Mouse (Mus musculus) c-Kit-positive CD71-negative TER-119-negative erythroid progenitor cells, embryonic 14.5 days (primary cell): Measurements from ENCODE around the gene Klrb1f.
"Not testable (repeated sequence)": the region's sequence is repeated elsewhere in the genome, so short reads cannot be mapped to it uniquely, and the experiment has no call there.

Experiments
- DNase-seq: peaks from one replicate; pipeline ENCODE4 v3.0.0-alpha.2; 2013; ENCODE audit warnings: low read depth

Gene Klrb1f

GRCm38 (mm10) chr6:129048857-129049473 lies 3.3 kb downstream of the Klrb1f start:
- DNase-seq: no peak

DNA sequence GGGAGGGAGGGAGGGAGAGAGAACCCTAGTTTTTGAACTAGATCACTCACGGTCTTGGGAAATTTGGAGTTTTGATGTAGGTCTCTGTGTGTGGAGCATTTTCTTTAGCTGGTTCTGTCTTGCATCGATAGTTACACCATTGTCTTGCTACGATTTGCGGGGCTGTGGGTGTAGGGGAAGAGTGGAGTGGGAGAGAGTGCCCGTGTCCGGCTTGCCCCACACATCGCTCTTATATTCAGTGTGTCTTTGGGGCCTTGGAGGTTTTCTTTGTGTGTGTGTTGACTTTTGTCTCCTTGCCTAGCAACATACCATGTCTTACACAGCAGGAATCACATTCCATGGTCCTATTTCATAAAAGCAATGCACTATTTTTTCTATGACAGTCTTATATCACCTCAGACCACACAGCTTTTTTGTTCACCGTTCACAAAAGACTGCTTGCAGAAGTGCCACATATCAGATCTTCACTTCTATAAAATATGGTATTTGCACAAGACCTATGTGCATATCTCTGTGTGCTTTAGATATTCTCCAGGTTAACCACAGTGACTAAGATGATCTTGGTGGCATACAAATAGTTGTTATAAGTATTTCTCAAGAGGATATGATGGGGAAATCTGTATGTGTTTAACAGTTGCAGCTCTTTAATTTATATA lies 4.0 kb downstream of the Klrb1f start:
- DNase-seq: no peak

- DNase-seq: no peak
These were observed 5.4 kb downstream of the Klrb1f start for GRCm38 (mm10) chr6:129051086-129051485.

DNA sequence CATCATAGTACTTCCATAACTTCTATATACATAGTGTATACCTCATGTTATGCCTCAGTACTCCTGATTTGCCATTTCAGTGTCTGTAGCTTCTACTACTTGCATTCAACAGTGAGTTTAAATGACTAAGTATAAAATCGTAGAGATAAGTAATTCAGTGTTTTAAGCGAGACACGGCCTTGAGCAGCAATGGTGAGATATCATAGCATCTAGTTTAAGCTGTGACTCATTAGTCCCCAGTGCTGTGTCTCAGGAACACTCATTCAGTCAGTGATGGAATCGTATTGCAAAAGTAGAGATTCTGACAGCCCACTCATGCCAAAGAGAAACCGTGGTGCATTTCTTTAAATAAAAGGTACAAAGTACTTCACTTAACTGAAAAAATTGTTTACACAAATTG lies 6.0 kb downstream of the Klrb1f start:
- no peak for DNase-seq

DNA sequence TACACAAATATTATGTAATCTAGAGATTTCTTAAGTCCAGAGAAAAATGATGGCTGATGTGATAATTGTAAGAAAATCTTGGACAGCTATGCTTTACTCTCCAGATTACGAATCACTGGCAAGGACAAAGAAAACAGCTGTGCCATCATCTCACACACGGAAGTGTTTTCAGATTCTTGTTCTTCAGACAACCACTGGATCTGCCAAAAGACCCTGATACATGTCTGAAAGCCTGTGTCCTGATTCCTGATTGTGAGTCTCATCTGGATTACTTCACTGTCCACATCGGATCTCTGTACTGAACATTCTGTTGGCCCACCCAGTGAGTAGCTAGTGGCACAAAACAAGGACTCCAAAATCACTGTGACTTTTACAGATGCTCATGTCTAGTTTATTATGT lies 10.5 kb downstream of the Klrb1f start:
- DNase-seq: no peak

DNA sequence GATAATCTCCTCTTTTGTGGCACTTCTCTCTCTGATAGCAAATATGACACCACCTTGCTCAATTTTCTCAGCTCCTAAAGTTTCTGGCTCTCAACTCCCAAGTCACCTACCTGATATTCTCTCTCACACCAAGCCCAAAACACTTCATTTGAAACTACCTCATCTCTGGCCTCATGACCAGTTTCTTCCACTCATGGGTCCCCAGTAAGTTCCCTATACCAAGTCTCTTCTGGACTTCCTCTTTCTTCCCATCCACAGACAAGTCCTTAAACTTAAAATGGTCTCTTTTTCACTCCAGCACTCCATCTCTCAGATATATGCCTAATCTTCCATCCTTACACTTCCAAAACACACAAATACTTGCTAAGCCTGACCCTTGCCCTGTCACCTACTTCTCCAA lies 12.3 kb downstream of the Klrb1f start:
- no peak for DNase-seq

GRCm38 (mm10) chr6:129065407-129065806 lies 19.7 kb downstream of the Klrb1f start:
- DNase-seq: no peak

- DNase-seq: no peak
These were observed 20.2 kb downstream of the Klrb1f start for GRCm38 (mm10) chr6:129065857-129066256.

DNA sequence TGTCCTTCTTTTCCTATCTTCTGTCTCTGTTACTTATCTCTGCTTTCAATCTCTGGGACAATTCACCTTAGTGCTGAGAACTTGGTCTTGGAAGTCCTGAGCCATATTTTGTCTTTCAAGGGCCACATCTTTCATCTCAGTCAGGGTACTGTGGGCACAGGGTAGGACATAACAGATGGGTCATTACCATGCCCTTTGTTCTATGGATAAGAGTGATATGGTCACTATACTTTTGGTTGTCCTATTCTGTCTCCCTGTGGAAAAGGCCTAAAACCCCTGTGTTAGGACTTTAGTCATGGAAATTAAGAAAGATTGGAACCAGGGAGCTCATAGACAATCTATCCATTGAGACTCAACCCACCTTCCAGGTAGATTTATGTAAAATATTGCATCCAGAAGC lies 20.8 kb downstream of the Klrb1f start:
- no peak for DNase-seq

DNA sequence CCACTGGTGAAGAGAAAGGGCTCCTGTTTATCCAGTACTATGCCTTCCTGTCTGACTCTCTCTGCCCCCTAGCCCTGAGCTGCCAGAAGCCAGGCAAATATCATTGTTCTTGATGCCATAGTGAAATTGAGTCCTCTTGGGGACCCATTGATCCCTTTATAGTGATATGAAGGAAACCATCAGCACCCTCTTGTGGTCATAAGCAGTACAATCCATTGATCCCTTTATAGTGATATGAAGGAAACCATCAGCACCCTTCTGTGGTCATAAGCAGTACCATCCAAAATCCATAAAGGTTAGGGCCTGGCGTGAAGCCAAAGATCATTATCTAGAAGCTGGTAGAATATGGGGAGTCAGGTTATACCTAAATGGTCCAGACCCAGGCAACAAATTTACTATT lies 21.3 kb downstream of the Klrb1f start:
- DNase-seq: no peak

- DNase-seq: no peak
These were observed 39.4 kb downstream of the Klrb1f start for GRCm38 (mm10) chr6:129085098-129085497.

- not testable (repeated sequence) for DNase-seq
These were observed 40.3 kb downstream of the Klrb1f start for GRCm38 (mm10) chr6:129086031-129086430.

DNA sequence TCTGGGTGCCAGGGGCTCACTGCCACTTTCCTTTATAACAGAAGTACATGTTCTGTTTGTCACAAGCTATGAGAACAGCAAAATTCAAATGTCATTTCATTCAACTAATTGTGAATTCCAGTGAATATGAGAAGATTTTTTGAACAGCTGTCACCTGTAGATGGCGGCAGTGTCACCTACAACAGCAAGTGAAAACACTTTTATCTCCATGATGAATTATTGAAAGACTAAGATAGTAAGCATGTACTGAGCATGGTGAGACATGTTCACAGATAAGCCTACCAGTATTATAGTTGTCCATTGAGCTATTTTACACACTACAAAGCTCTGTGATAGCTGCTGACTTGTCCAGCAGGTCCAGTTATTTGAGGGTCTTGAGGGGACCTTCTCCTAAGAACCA lies 42.5 kb downstream of the Klrb1f start:
- no peak for DNase-seq

DNA sequence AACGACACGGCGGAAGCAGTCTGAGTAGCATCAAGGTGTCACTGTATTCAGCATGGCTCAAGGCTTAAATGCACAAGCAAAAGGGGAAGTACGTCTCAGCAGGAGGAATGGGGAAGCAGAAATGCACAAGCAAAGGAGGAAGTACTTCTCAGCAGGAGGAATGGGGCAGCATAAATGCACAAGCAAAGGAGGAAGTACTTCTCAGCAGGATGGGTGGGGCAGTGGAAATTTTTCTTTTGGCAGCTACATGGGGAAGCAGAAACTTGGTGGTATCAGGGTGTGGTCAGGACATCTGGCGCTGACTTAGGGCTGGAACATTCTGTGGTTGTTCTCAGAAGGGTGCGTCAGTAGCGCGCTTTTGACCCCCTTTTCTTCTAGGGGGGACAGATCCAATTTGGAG lies 42.9 kb downstream of the Klrb1f start:
- not testable (repeated sequence) for DNase-seq

- no peak for DNase-seq
These were observed 49.5 kb downstream of the Klrb1f start for GRCm38 (mm10) chr6:129095166-129095565.

- DNase-seq: no peak
These were observed 52.2 kb downstream of the Klrb1f start for GRCm38 (mm10) chr6:129097929-129098328.

- DNase-seq: not testable (repeated sequence)
These were observed 55.1 kb downstream of the Klrb1f start, which contains the start of gene Clec2e for GRCm38 (mm10) chr6:129100794-129101193. Gene Clec2e, minus strand, starts transcription at chr6:129100913.

- DNase-seq: no peak
These were observed 55.9 kb downstream of the Klrb1f start for GRCm38 (mm10) chr6:129101604-129102003.

DNA sequence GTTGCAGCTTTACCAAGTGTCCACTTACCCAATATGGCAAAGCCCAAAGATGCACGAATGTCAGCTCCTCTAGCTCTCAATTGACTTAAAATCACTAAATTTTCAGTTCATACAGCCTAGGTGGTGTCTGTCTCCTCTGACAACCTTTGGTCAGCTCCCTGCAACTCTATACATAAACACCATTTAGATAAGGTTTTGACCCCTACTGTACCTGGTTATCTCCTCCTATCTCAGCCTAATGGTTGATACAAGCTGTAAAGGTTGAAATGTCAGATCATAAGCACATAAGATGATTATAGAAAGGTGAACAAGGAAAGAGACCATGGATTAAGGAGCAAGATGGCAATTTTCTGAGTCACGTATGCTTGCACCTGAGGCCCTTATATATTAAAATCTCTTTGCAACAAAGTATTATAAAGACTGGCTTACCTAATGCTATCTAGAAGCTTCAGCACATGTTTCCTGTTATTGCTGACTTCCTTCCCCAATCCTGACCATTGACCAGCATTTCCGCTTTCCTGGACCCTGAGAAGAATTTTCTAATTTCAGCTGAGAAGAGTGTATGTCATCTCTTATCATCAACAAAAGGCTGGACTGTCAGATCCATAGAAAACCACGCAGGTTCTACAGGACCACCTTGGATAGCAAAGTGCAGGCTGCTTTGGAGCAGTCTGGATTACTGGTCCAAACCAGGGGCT lies 57.3 kb downstream of the Klrb1f start:
- no peak for DNase-seq
